Mouse (Mus musculus): ENCODE measurements around the gene Cplx1. TPM values are rescaled to one million over a fixed set of nuclear protein-coding genes. Genes with fewer than 3 reads are reported as not detected.

Cplx1 gene
- 31.6 and 33.5 TPM in 2 replicates for polyA plus RNA-seq (2015; fragmentation: Nextera tagmentation; extraction: Ambion mirVana)

DNA sequence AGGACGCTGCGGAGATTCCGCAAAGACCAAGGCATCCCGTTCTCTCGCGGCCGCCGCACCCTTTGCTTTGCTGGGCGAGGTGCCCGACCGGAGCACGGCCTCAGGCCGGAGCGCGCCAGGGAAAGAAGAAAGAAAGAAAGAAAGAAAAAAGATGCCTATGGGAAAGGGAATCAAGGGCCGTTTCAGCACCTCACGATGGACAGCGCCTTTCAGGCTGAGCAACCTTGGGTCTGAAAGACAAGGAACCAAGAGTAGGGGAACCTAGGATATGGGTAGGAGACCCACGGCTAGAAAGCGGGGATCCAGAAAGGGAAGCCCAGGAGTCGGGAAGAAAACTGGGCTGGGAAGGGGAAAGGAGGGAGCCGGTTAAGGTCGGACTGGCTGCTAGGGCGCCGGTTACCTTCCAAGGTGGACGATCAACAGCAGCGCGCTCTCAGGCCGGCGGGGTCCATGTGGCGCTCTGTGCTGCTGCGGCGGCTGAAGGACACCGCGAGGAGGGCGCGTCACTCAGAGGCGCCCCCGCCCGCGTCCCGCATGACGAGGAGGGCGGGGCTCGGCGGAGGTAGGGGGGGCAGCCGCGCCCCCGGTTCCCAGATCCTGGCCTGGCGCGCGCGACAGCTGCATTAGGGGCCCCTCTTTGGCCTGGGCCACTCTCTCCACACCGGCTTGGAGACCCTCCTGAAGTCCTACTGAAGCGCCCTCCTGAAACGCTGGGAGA, at the start of gene Cplx1:
TSS of gene Cplx1 (minus strand) at position 536 of the 718 bp plus-strand sequence.
- no peaks in the 10 kb centered on the region for H3K36me3 ChIP-seq
- peaks cover 18% of the 10 kb centered on the region for H3K4me1 ChIP-seq (replicated peaks)
- no peaks in the 10 kb centered on the region for H3K9me3 ChIP-seq
- H3K27ac ChIP-seq: peak within 1 kb of the TSS; percentile 55
- peak; percentile 92 for ATAC-seq
- peak within 1 kb of the TSS; percentile 80 for H3K4me2 ChIP-seq (replicated peaks)
- WGBS: under 1% methylated on average over 48 of the region's 56 CpGs
- H3K27me3 ChIP-seq: peaks cover 54% of the 10 kb centered on the region
- peak within 1 kb of the TSS; percentile 54 for H3K4me3 ChIP-seq (replicated peaks)
- peak within 1 kb of the TSS; percentile 70 for H3K9ac ChIP-seq (replicated peaks)

- Histone ChIP-seq H3K4me2 (replicated peaks) (no peak overlapping the region), H3K9ac (replicated peaks) (no peak overlapping the region)
Measured at GRCm38 (mm10) chr5:108581361-108581891, 31.6 kb upstream of the Cplx1 start.

GRCm38 (mm10) chr5:108573054-108573453, 23.2 kb upstream of the Cplx1 start:
- Histone ChIP-seq H3K4me2 (replicated peaks) (no peak overlapping the region), H3K4me1 (replicated peaks) (no peaks in the 10 kb centered on the region), H3K4me3 (replicated peaks) (no peak overlapping the region), H3K36me3 (peaks cover 98% of the 10 kb centered on the region), H3K27me3 (no peaks in the 10 kb centered on the region), H3K9ac (replicated peaks) (no peak overlapping the region), H3K9me3 (no peaks in the 10 kb centered on the region), H3K27ac (no peak overlapping the region)
- 94% methylated on average over 6 of the region's 6 CpGs for WGBS
- no peak for ATAC-seq

More at GRCm38 (mm10) chr5:108581361-108581891, 31.6 kb upstream of the Cplx1 start:
- Histone ChIP-seq H3K36me3 (peaks cover 88% of the 10 kb centered on the region), H3K27me3 (no peaks in the 10 kb centered on the region), H3K4me3 (replicated peaks) (no peak overlapping the region), H3K9me3 (no peaks in the 10 kb centered on the region), H3K27ac (no peak overlapping the region), H3K4me1 (replicated peaks) (no peaks in the 10 kb centered on the region)
- WGBS: 92% methylated on average over 3 of the region's 3 CpGs
- no peak for ATAC-seq

DNA sequence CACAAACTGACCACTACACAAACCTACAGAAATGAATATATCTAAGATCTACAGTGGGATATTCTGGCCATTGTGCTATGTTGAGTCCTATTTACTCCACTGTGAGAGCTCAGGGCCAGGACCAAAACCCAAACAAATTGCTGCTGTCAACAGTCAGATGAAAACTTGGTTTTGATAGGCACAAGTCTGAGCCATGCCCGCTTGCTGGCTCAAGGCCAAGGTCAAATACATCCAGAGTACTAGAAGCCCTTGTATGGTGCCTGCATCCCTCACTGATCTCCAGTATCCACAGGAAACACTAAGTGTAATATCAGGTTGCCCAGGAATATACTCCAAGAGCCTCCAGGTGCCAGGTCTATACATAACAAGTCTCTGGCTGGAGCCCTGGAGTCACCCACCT, 21.2 kb upstream of the Cplx1 start:
- 85% methylated on average over 1 of the region's 1 CpGs for WGBS
- Histone ChIP-seq H3K9ac (replicated peaks) (no peak overlapping the region), H3K4me1 (replicated peaks) (no peaks in the 10 kb centered on the region), H3K27ac (no peak overlapping the region), H3K4me3 (replicated peaks) (no peak overlapping the region), H3K27me3 (no peaks in the 10 kb centered on the region), H3K36me3 (peaks cover 97% of the 10 kb centered on the region), H3K4me2 (replicated peaks) (no peak overlapping the region), H3K9me3 (no peaks in the 10 kb centered on the region)
- ATAC-seq: no peak

DNA sequence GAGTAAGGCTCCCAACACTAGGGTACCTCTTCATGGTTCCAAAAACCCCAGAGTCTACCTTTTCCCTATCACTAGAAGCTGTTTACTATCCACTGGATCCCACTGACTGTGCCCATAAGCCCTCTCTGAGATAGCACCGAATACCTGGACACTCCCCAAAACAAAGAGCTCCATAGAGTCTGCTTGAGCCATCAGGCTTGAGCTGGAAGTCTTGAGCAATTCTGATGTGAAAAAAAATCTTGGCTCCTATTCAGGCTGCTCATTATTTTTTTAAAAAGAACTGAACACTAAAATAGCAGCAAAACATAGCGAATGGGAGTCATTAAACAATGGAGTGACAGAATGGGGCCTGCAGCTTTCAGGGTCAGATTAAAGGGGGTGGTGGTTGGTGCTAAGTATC, 17.3 kb upstream of the Cplx1 start:
- H3K36me3 ChIP-seq: peaks cover 68% of the 10 kb centered on the region

DNA sequence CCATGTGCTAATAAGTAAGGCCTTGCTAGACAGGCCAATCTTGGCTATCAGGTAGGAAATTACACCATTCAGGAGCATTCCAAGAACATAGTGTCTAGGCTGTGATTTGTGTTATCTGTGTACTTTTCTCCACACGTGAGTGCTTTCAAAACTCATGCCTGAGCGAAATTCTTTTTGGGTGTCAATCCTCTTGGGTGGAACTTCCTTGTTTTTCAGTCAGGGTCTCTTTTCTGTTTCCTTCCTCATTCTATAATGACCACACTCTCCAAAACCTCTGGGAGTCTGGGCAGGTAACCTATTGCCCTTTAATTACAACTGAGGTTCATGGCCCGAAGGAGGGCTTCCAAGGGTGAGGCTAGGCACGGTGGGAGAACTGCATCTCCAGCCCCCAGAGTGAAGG, 16.7 kb upstream of the Cplx1 start:
- no peak overlapping the region for H3K27ac ChIP-seq
- no peaks in the 10 kb centered on the region for H3K27me3 ChIP-seq
- ATAC-seq: no peak
- no peaks in the 10 kb centered on the region for H3K9me3 ChIP-seq
- H3K4me3 ChIP-seq (replicated peaks): no peak overlapping the region
- H3K4me2 ChIP-seq (replicated peaks): no peak overlapping the region
- H3K36me3 ChIP-seq: peaks cover 62% of the 10 kb centered on the region
- H3K4me1 ChIP-seq (replicated peaks): no peaks in the 10 kb centered on the region
- no peak overlapping the region for H3K9ac ChIP-seq (replicated peaks)
- WGBS: 96% methylated on average over 4 of the region's 4 CpGs

More for the DNA sequence above, 17.3 kb upstream of the Cplx1 start:
- H3K4me2 ChIP-seq (replicated peaks): no peak overlapping the region
- no peak overlapping the region for H3K9ac ChIP-seq (replicated peaks)
- no peaks in the 10 kb centered on the region for H3K27me3 ChIP-seq
- 99% methylated on average over 2 of the region's 2 CpGs for WGBS
- no peaks in the 10 kb centered on the region for H3K9me3 ChIP-seq
- no peak overlapping the region for H3K27ac ChIP-seq
- H3K4me1 ChIP-seq (replicated peaks): no peaks in the 10 kb centered on the region
- no peak for ATAC-seq
- no peak overlapping the region for H3K4me3 ChIP-seq (replicated peaks)

DNA sequence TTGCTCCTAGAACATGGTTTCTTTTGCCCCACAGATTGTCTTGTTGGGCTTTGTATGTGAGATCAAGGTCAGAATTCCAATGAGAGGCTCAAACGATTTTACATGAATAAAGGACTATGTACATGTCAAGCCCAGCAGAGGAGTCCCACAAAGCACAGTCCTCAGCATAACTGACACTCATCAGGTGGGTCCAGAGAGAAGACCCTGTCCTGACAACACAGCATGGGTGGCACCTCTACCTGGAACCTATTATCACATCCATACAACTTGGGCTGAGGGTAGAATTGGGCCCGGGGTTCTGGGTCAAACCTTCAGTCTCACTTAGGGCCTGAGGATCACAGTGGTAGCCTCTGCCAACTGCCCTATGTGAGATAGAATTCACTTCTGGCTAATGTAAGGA, 15.6 kb upstream of the Cplx1 start:
- Histone ChIP-seq H3K9me3 (no peaks in the 10 kb centered on the region), H3K27me3 (no peaks in the 10 kb centered on the region), H3K4me2 (replicated peaks) (no peak overlapping the region), H3K4me3 (replicated peaks) (no peak overlapping the region), H3K9ac (replicated peaks) (no peak overlapping the region), H3K4me1 (replicated peaks) (no peaks in the 10 kb centered on the region), H3K36me3 (peaks cover 51% of the 10 kb centered on the region), H3K27ac (no peak overlapping the region)
- WGBS: 96% methylated on average over 2 of the region's 2 CpGs
- no peak for ATAC-seq

DNA sequence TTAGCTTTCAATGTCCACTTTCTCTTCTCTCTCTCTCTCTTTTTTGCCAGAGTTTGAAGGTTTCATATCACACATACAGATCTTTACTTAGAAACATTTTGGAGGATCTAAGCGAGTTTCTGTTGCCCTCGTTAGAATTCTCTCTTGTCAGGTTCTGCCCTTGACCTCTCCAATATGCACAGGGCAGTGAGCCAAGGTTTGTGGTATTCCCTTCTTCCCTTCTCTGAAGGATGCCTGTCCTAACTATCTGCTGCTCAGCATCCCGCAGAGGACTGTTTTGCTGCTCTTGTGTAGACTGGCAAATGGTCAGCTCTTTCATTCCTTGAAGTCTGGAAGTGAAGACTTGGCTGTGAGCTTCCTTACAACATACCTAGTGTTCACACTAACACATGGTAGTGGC, 14.5 kb upstream of the Cplx1 start:
- Histone ChIP-seq H3K4me1 (replicated peaks) (no peaks in the 10 kb centered on the region), H3K9ac (replicated peaks) (no peak overlapping the region), H3K4me2 (replicated peaks) (no peak overlapping the region), H3K27ac (no peak overlapping the region), H3K9me3 (no peaks in the 10 kb centered on the region), H3K4me3 (replicated peaks) (no peak overlapping the region), H3K27me3 (no peaks in the 10 kb centered on the region), H3K36me3 (peaks cover 40% of the 10 kb centered on the region)
- 89% methylated on average over 3 of the region's 3 CpGs for WGBS
- no peak for ATAC-seq

- H3K27ac ChIP-seq: no peak overlapping the region
- H3K27me3 ChIP-seq: no peaks in the 10 kb centered on the region
- 93% methylated on average over 2 of the region's 2 CpGs for WGBS
- H3K9ac ChIP-seq (replicated peaks): no peak overlapping the region
- no peaks in the 10 kb centered on the region for H3K4me1 ChIP-seq (replicated peaks)
- ATAC-seq: no peak
- H3K36me3 ChIP-seq: peaks cover 22% of the 10 kb centered on the region
- H3K4me3 ChIP-seq (replicated peaks): no peak overlapping the region
- H3K4me2 ChIP-seq (replicated peaks): no peak overlapping the region
- H3K9me3 ChIP-seq: no peaks in the 10 kb centered on the region
Measured at GRCm38 (mm10) chr5:108562483-108562882, 12.7 kb upstream of the Cplx1 start.

- no peak for ATAC-seq
- Histone ChIP-seq H3K27me3 (0 out of 2 replicates have a peak, but pooled peaks cover 2% of the 10 kb centered on the region), H3K27ac (no peak overlapping the region), H3K4me3 (replicated peaks) (no peak overlapping the region), H3K9ac (replicated peaks) (no peak overlapping the region), H3K9me3 (no peaks in the 10 kb centered on the region), H3K36me3 (no peaks in the 10 kb centered on the region), H3K4me1 (replicated peaks) (no peaks in the 10 kb centered on the region), H3K4me2 (replicated peaks) (no peak overlapping the region)
- WGBS: 86% methylated on average over 4 of the region's 4 CpGs
Measured at GRCm38 (mm10) chr5:108556986-108557385, 7.2 kb upstream of the Cplx1 start.

- Histone ChIP-seq H3K4me1 (replicated peaks) (peaks cover 13% of the 10 kb centered on the region), H3K27ac (no peak overlapping the region), H3K9ac (replicated peaks) (no peak overlapping the region), H3K9me3 (no peaks in the 10 kb centered on the region), H3K36me3 (no peaks in the 10 kb centered on the region), H3K4me3 (replicated peaks) (no peak overlapping the region), H3K27me3 (peaks cover 28% of the 10 kb centered on the region), H3K4me2 (replicated peaks) (no peak overlapping the region)
- no peak for ATAC-seq
- WGBS: 71% methylated on average over 1 of the region's 1 CpGs
Measured at GRCm38 (mm10) chr5:108554041-108554440, 4.2 kb upstream of the Cplx1 start.

- no peaks in the 10 kb centered on the region for H3K36me3 ChIP-seq
- H3K4me3 ChIP-seq (replicated peaks): peak overlapping the region; percentile 54
- H3K9ac ChIP-seq (replicated peaks): peak overlapping the region; percentile 70
- ATAC-seq: peak; percentile 76; the same call in 1 of the 2 replicates
- H3K27me3 ChIP-seq: peaks cover 54% of the 10 kb centered on the region
- no peaks in the 10 kb centered on the region for H3K9me3 ChIP-seq
- 2% methylated on average over 16 of the region's 16 CpGs for WGBS
- peak overlapping the region; percentile 55 for H3K27ac ChIP-seq
- H3K4me1 ChIP-seq (replicated peaks): peaks cover 18% of the 10 kb centered on the region
- peak overlapping the region; percentile 80 for H3K4me2 ChIP-seq (replicated peaks)
Measured at GRCm38 (mm10) chr5:108550207-108550594, 377 bp upstream of the Cplx1 start.
